In genomic region chr3:37311897-37312369, GRCm38 (mm10) we compare ENCODE assay signal across 8 mouse cellular contexts. TPM values are rescaled to one million over a fixed set of nuclear protein-coding genes. Genes with fewer than 3 reads are reported as not detected.
DNase-seq lines count a peak whose midpoint lies in the region; ATAC-seq and TF ChIP-seq lines count a peak whose summit lies in the region.

No protein-coding gene starts in this region.

- no peak overlapping the region for H3K27ac ChIP-seq in heart, embryonic 15.5 days
- no peak overlapping the region for H3K27ac ChIP-seq in ES-Bruce4 (ENCODE audit: insufficient read depth, low read length)
- peak overlapping the region; percentile 98 for H3K27ac ChIP-seq in forebrain, embryonic 10.5 days
- no peak overlapping the region for H3K27ac ChIP-seq in liver, embryonic 11.5 days (ENCODE audit: low read depth, low read length)
- no peak overlapping the region for H3K27ac ChIP-seq in stomach, embryonic 15.5 days

- no peak for TF ChIP-seq EP300 in ES-Bruce4 (IDR thresholded peaks at IDR 0.05; ENCODE audit: insufficient read depth, low read depth, low read length)

- no peaks in the 10 kb centered on the region for H3K27me3 ChIP-seq in heart, embryonic 15.5 days
- H3K27me3 ChIP-seq in ES-Bruce4 (ENCODE audit: control insufficient read depth, insufficient read depth, low read length, poor library complexity, severe bottlenecking), result no peaks in the 10 kb centered on the region
- H3K27me3 ChIP-seq in forebrain, embryonic 10.5 days (ENCODE audit: poor library complexity, severe bottlenecking), result no peaks in the 10 kb centered on the region
- H3K27me3 ChIP-seq in liver, embryonic 11.5 days (replicated peaks; ENCODE audit: control insufficient read depth, insufficient read depth, low read length), result no peaks in the 10 kb centered on the region
- no peaks in the 10 kb centered on the region for H3K27me3 ChIP-seq in stomach, embryonic 15.5 days (replicated peaks)

- peak overlapping the region; percentile 93 for H3K9ac ChIP-seq in heart, embryonic 15.5 days
- peak overlapping the region; percentile 73 for H3K9ac ChIP-seq in ES-Bruce4 (ENCODE audit: low read depth, poor library complexity, severe bottlenecking)
- peak overlapping the region; percentile 87 for H3K9ac ChIP-seq in liver, embryonic 11.5 days (ENCODE audit: low read depth, low read length)
- peak overlapping the region; percentile 31; the same call in 1 of the 2 replicates for H3K9ac ChIP-seq in stomach, embryonic 15.5 days

- peak overlapping the region; percentile 86 for H3K4me2 ChIP-seq in heart, embryonic 15.5 days
- H3K4me2 ChIP-seq in liver, embryonic 11.5 days, result peak overlapping the region; percentile 89
- H3K4me2 ChIP-seq in stomach, embryonic 15.5 days, result peak overlapping the region; percentile 76

- H3K9me3 ChIP-seq in heart, embryonic 15.5 days (replicated peaks), result no peaks in the 10 kb centered on the region
- H3K9me3 ChIP-seq in ES-Bruce4 (replicated peaks; ENCODE audit: control insufficient read depth, insufficient read depth, low read length, poor library complexity, severe bottlenecking), result no peaks in the 10 kb centered on the region
- H3K9me3 ChIP-seq in forebrain, embryonic 10.5 days, result no peaks in the 10 kb centered on the region
- H3K9me3 ChIP-seq in liver, embryonic 11.5 days (ENCODE audit: control insufficient read depth, low read length), result no peaks in the 10 kb centered on the region
- no peaks in the 10 kb centered on the region for H3K9me3 ChIP-seq in stomach, embryonic 15.5 days

- H3K36me3 ChIP-seq in heart, embryonic 15.5 days, result no peaks in the 10 kb centered on the region
- H3K36me3 ChIP-seq in ES-Bruce4 (ENCODE audit: control insufficient read depth, insufficient read depth, low read length, poor library complexity, severe bottlenecking), result no peaks in the 10 kb centered on the region
- no peaks in the 10 kb centered on the region; the same call in 1 of the 2 replicates for H3K36me3 ChIP-seq in forebrain, embryonic 10.5 days (replicated peaks)
- H3K36me3 ChIP-seq in liver, embryonic 11.5 days (ENCODE audit: control insufficient read depth, insufficient read depth, low read length), result no peaks in the 10 kb centered on the region
- no peaks in the 10 kb centered on the region for H3K36me3 ChIP-seq in stomach, embryonic 15.5 days

- TF ChIP-seq CTCF in ES-Bruce4 (IDR thresholded peaks at IDR 0.05; ENCODE audit: low read depth, low read length), result no peak

- no peak; the same call in none of the 2 replicates for ATAC-seq in heart, embryonic 15.5 days (replicated peaks; ENCODE audit: insufficient number of reproducible peaks, insufficient read depth, low FRiP score, low read depth)
- peak; percentile 68 for ATAC-seq in liver, embryonic 11.5 days (replicated peaks; ENCODE audit: low FRiP score)
- ATAC-seq in stomach, embryonic 15.5 days (ENCODE audit: insufficient read depth, low FRiP score, low read depth), result no peak

- no peak for TF ChIP-seq POLR2A in ES-Bruce4 (IDR thresholded peaks at IDR 0.05; ENCODE audit: insufficient read depth, low read length)

- no peak for DNase-seq in heart, postnatal 10 days
- DNase-seq in forebrain, embryonic 10.5 days (ENCODE audit: extremely low spot score, low spot score), result no peak
- DNase-seq in liver, embryonic 11.5 days (ENCODE audit: low spot score), result no peak
- DNase-seq in layer of hippocampus, adult 9-11 months, result no peak
- no peak for DNase-seq in B cell, adult 2 months

- peak overlapping the region; percentile 96 for H3K4me3 ChIP-seq in heart, embryonic 15.5 days
- H3K4me3 ChIP-seq in ES-Bruce4 (ENCODE audit: low read depth, low read length), result peak overlapping the region; percentile 72
- H3K4me3 ChIP-seq in forebrain, embryonic 10.5 days, result peak overlapping the region; percentile 92
- peak overlapping the region; percentile 79 for H3K4me3 ChIP-seq in liver, embryonic 11.5 days (ENCODE audit: low read depth, low read length)
- H3K4me3 ChIP-seq in stomach, embryonic 15.5 days (replicated peaks), result peak overlapping the region; percentile 87

- peaks cover 14% of the 10 kb centered on the region; the same call in 1 of the 2 replicates for H3K4me1 ChIP-seq in heart, embryonic 15.5 days (replicated peaks)
- peaks cover 5% of the 10 kb centered on the region for H3K4me1 ChIP-seq in ES-Bruce4 (ENCODE audit: control insufficient read depth, insufficient read depth, low read length)
- peaks cover 19% of the 10 kb centered on the region for H3K4me1 ChIP-seq in forebrain, embryonic 10.5 days
- H3K4me1 ChIP-seq in liver, embryonic 11.5 days (replicated peaks; ENCODE audit: control insufficient read depth, insufficient read depth, low read length), result peaks cover 15% of the 10 kb centered on the region
- peaks cover 8% of the 10 kb centered on the region for H3K4me1 ChIP-seq in stomach, embryonic 15.5 days

- 2% methylated on average over 10 of the region's 10 CpGs for WGBS in heart, embryonic 15.5 days
- 5% methylated on average over 10 of the region's 10 CpGs for WGBS in forebrain, embryonic 10.5 days
- WGBS in liver, embryonic 11.5 days, result 2% methylated on average over 10 of the region's 10 CpGs
- WGBS in stomach, embryonic 15.5 days, result 1% methylated on average over 10 of the region's 10 CpGs

- intact Hi-C loops in heart, postnatal 10 days (cut with DNase I), result no loop called here

RNA-seq across cellular contexts. Expression of gene Bbs12, which starts 0.4 kb away (rescaled TPM):
- 4.5 and 4.7 TPM in 2 replicates for polyA plus RNA-seq in heart, embryonic 15.5 days (2015; fragmentation: Nextera tagmentation; extraction: Ambion mirVana)
- total RNA-seq in heart, postnatal 10 days (2021), result 1 to 10 TPM; 1.2 to 1.7 TPM
- 4.4 and 4.8 TPM in 2 replicates for polyA plus RNA-seq in ES-Bruce4 (2011; ENCODE audit: insufficient read depth, insufficient read length, low read depth, missing spikeins)
- 9.8 and 10.2 TPM in 2 replicates for polyA plus RNA-seq in forebrain, embryonic 10.5 days (2016; fragmentation: Nextera tagmentation; extraction: Ambion mirVana)
- polyA plus RNA-seq in liver, embryonic 11.5 days (2014; fragmentation: Nextera tagmentation; extraction: Ambion mirVana), result 9.2 and 10.7 TPM in 2 replicates
- polyA plus RNA-seq in stomach, embryonic 15.5 days (2015; fragmentation: Nextera tagmentation; extraction: Ambion mirVana), result 6.3 and 6.6 TPM in 2 replicates

RNA-seq across cellular contexts. Expression of gene Cetn4, which starts 0.6 kb away (rescaled TPM):
- polyA plus RNA-seq in heart, embryonic 15.5 days (2015; fragmentation: Nextera tagmentation; extraction: Ambion mirVana), result 1.1 and 1.9 TPM in 2 replicates
- total RNA-seq in heart, postnatal 10 days (2021), result under 1 TPM; 0.57 to 0.93 TPM
- polyA plus RNA-seq in ES-Bruce4 (2011; ENCODE audit: insufficient read depth, insufficient read length, low read depth, missing spikeins), result 2.1 and 2.2 TPM in 2 replicates
- 2.4 and 2.7 TPM in 2 replicates for polyA plus RNA-seq in forebrain, embryonic 10.5 days (2016; fragmentation: Nextera tagmentation; extraction: Ambion mirVana)
- polyA plus RNA-seq in liver, embryonic 11.5 days (2014; fragmentation: Nextera tagmentation; extraction: Ambion mirVana), result 2.2 and 2.4 TPM in 2 replicates
- 2.0 and 3.5 TPM in 2 replicates for polyA plus RNA-seq in stomach, embryonic 15.5 days (2015; fragmentation: Nextera tagmentation; extraction: Ambion mirVana)

RNA-seq across cellular contexts. Expression of gene Fgf2, which starts 36.2 kb away (rescaled TPM):
- 1.4 and 2.1 TPM in 2 replicates for polyA plus RNA-seq in heart, embryonic 15.5 days (2015; fragmentation: Nextera tagmentation; extraction: Ambion mirVana)
- 1 to 10 TPM; 3.2 to 3.8 TPM for total RNA-seq in heart, postnatal 10 days (2021)
- 0.47 and 0.90 TPM in 2 replicates for polyA plus RNA-seq in ES-Bruce4 (2011; ENCODE audit: insufficient read depth, insufficient read length, low read depth, missing spikeins)
- 0.36 and 0.80 TPM in 2 replicates for polyA plus RNA-seq in forebrain, embryonic 10.5 days (2016; fragmentation: Nextera tagmentation; extraction: Ambion mirVana)
- 0.26 and 0.44 TPM in 2 replicates for polyA plus RNA-seq in liver, embryonic 11.5 days (2014; fragmentation: Nextera tagmentation; extraction: Ambion mirVana)
- polyA plus RNA-seq in stomach, embryonic 15.5 days (2015; fragmentation: Nextera tagmentation; extraction: Ambion mirVana), result 2.0 and 2.1 TPM in 2 replicates

Comparison
In these comparisons a context has a peak if more than half of its experiments do, and no peak if none do; other contexts are left out.
1. H3K9ac ChIP-seq: peak in every context shown above with its lines; median percentile 93 in heart, embryonic 15.5 days; 87 in liver, embryonic 11.5 days; 73 in ES-Bruce4; 31 in stomach, embryonic 15.5 days.